Mouse (Mus musculus): Measurements from ENCODE around the gene Ccdc62. TPM values are rescaled to one million over a fixed set of nuclear protein-coding genes. Genes with fewer than 3 reads are reported as not detected.

Ccdc62 gene
- polyA plus RNA-seq, 1 experiment from 2014 or later = 6.8 TPM

DNA sequence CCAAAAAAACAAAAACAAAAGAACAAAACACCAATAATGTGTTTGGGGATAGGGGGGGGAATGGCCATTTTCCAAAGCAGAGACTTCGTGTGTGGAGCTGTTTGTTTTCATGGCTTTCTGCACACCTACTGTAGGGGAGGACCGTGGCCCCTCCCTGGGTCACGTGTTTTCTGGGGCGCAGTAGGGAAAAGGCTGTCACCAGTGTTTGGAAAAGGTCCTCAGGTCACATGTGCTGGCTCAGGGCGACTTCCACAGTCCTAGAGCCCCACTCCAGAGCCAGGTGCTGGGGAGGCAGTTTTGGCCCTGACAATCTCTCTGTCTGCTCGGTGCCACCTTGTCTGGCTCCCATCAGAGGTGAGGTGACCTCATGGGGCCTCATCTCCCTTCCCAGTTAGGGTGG is 64.9 kb downstream of the Ccdc62 start:
- Histone ChIP-seq H3K9ac (replicated peaks; ENCODE audit: low read length) (no peak overlapping the region), H3K27ac (ENCODE audit: low read length) (no peak overlapping the region), H3K9me3 (ENCODE audit: low read length) (no peaks in the 10 kb centered on the region), H3K36me3 (ENCODE audit: insufficient read depth, low read length) (0 out of 2 replicates have a peak, but pooled peaks cover 11% of the 10 kb centered on the region), H3K27me3 (ENCODE audit: insufficient read depth, low read length) (no peaks in the 10 kb centered on the region), H3K4me3 (ENCODE audit: low read length) (no peak overlapping the region), H3K4me2 (replicated peaks; ENCODE audit: low read depth, low read length) (no peak overlapping the region), H3K4me1 (ENCODE audit: insufficient read depth, low read length) (peaks cover 11% of the 10 kb centered on the region; the same call in 1 of the 2 replicates)
- no peak for ATAC-seq (ENCODE audit: low FRiP score, low TSS enrichment)
- WGBS = 46% methylated on average over 6 of the region's 6 CpGs

DNA sequence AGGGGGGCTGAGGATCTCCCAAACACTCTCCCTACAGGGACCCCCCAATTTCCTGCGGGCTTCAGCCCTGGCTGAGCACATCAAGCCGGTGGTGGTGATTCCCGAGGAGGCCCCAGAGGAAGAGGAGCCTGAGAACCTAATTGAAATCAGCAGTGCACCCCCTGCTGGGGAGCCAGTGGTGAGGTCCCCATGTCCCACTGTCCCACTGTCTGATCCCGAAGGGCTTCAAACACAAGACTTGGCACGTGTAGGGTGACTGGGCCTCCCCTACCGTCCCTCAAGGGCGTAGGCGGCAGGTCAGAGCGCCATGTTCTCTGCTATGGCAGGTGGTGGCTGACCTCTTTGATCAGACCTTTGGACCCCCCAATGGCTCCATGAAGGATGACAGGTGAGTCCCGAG is 65.7 kb downstream of the Ccdc62 start:
- Histone ChIP-seq H3K4me3 (ENCODE audit: low read length) (no peak overlapping the region), H3K9ac (replicated peaks; ENCODE audit: low read length) (no peak overlapping the region)

DNA sequence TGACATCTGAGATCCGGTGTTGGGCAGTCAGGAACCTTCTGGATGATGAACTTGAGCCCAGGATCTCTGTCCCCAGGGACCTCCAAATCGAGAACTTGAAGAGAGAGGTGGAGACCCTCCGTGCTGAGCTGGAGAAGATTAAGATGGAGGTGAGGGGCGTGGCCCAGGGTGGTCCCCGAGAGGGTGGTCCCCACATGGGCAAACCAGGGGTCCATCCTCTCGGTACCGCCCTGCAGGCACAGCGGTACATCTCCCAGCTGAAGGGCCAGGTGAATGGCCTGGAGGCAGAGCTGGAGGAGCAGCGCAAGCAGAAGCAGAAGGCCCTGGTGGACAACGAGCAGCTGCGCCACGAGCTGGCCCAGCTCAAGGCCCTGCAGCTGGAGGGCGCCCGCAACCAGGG is 66.2 kb downstream of the Ccdc62 start:
- no peaks in the 10 kb centered on the region for H3K9me3 ChIP-seq (ENCODE audit: low read length)

More for the DNA sequence above, 65.7 kb downstream of the Ccdc62 start:
- no peak overlapping the region for H3K27ac ChIP-seq (ENCODE audit: low read length)
- ATAC-seq (ENCODE audit: low FRiP score, low TSS enrichment) = no peak
- H3K4me1 ChIP-seq (ENCODE audit: insufficient read depth, low read length) = peaks cover 11% of the 10 kb centered on the region; the same call in 1 of the 2 replicates
- no peak overlapping the region for H3K4me2 ChIP-seq (replicated peaks; ENCODE audit: low read depth, low read length)
- no peaks in the 10 kb centered on the region for H3K27me3 ChIP-seq (ENCODE audit: insufficient read depth, low read length)
- H3K36me3 ChIP-seq (ENCODE audit: insufficient read depth, low read length) = 0 out of 2 replicates have a peak, but pooled peaks cover 11% of the 10 kb centered on the region
- no peaks in the 10 kb centered on the region for H3K9me3 ChIP-seq (ENCODE audit: low read length)
- WGBS = 82% methylated on average over 10 of the region's 10 CpGs

DNA sequence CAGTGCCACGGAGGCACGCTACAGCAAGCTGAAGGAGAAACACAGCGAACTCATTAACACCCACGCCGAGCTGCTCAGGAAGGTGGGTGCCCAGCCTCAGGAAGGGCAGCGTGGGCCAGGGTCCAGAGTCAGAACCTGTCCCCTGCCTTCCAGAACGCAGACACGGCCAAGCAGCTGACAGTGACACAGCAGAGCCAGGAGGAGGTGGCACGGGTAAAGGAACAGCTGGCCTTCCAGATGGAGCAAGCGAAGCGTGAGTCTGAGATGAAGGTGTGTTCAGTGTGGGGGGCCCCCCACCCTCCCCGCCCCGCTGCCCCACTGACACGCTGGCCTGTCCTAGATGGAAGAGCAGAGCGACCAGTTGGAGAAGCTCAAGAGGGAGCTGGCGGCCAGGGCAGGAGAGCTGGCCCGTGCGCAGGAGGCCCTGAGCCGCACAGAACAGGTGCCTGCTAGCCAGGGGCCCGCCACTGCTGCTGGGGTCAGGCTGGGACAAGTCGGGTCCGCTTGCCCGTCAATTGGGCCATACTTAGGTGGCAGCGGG is 66.8 kb downstream of the Ccdc62 start:
- 76% methylated on average over 24 of the region's 24 CpGs for WGBS
- no peak overlapping the region for H3K4me3 ChIP-seq (ENCODE audit: low read length)
- no peak for ATAC-seq (ENCODE audit: low FRiP score, low TSS enrichment)
- H3K4me2 ChIP-seq (replicated peaks; ENCODE audit: low read depth, low read length) = no peak overlapping the region
- no peaks in the 10 kb centered on the region for H3K9me3 ChIP-seq (ENCODE audit: low read length)
- H3K27me3 ChIP-seq (ENCODE audit: insufficient read depth, low read length) = no peaks in the 10 kb centered on the region
- H3K27ac ChIP-seq (ENCODE audit: low read length) = no peak overlapping the region
- H3K36me3 ChIP-seq (ENCODE audit: insufficient read depth, low read length) = 0 out of 2 replicates have a peak, but pooled peaks cover 11% of the 10 kb centered on the region
- H3K4me1 ChIP-seq (ENCODE audit: insufficient read depth, low read length) = peaks cover 6% of the 10 kb centered on the region; the same call in 1 of the 2 replicates
- 0 out of 2 replicates have a peak overlapping the region, but pooled peaks have one; percentile 16 for H3K9ac ChIP-seq (replicated peaks; ENCODE audit: low read length)

More for the DNA sequence above, 66.2 kb downstream of the Ccdc62 start:
- Histone ChIP-seq H3K4me2 (replicated peaks; ENCODE audit: low read depth, low read length) (no peak overlapping the region), H3K9ac (replicated peaks; ENCODE audit: low read length) (no peak overlapping the region), H3K27ac (ENCODE audit: low read length) (no peak overlapping the region), H3K27me3 (ENCODE audit: insufficient read depth, low read length) (no peaks in the 10 kb centered on the region), H3K4me3 (ENCODE audit: low read length) (no peak overlapping the region), H3K4me1 (ENCODE audit: insufficient read depth, low read length) (peaks cover 11% of the 10 kb centered on the region; the same call in 1 of the 2 replicates), H3K36me3 (ENCODE audit: insufficient read depth, low read length) (0 out of 2 replicates have a peak, but pooled peaks cover 11% of the 10 kb centered on the region)
- WGBS = 88% methylated on average over 14 of the region's 14 CpGs
- ATAC-seq (ENCODE audit: low FRiP score, low TSS enrichment) = no peak

GRCm38 (mm10) chr5:123997811-123998210 is 67.3 kb downstream of the Ccdc62 start:
- no peak for ATAC-seq (ENCODE audit: low FRiP score, low TSS enrichment)
- no peak overlapping the region for H3K9ac ChIP-seq (replicated peaks; ENCODE audit: low read length)
- peaks cover 10% of the 10 kb centered on the region for H3K4me1 ChIP-seq (ENCODE audit: insufficient read depth, low read length)
- H3K4me3 ChIP-seq (ENCODE audit: low read length) = no peak overlapping the region
- no peaks in the 10 kb centered on the region for H3K27me3 ChIP-seq (ENCODE audit: insufficient read depth, low read length)
- no peaks in the 10 kb centered on the region for H3K9me3 ChIP-seq (ENCODE audit: low read length)
- no peak overlapping the region for H3K4me2 ChIP-seq (replicated peaks; ENCODE audit: low read depth, low read length)
- H3K27ac ChIP-seq (ENCODE audit: low read length) = no peak overlapping the region
- 0 out of 2 replicates have a peak, but pooled peaks cover 14% of the 10 kb centered on the region for H3K36me3 ChIP-seq (ENCODE audit: insufficient read depth, low read length)
- 74% methylated on average over 16 of the region's 16 CpGs for WGBS

DNA sequence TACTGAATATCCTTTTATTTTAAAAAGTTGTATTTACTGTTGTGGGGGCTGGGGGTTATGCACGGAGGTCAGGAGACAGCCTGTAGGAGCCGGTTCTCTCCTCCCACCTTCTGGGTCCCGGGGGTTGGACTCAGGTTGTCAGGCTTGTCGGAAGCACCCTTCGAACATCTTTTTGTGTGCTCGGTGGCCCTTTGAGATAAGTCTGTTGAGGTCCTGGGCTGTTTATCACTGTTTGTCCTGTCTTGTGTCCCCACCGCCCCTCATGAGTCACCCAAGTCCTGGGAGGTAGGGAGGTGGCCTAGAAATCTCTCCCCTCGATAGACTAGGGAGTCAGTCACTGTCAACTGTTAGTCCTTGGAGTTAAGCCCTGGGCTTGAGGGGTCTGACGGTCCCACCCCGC is 67.9 kb downstream of the Ccdc62 start:
- no peak overlapping the region for H3K4me3 ChIP-seq (ENCODE audit: low read length)

DNA sequence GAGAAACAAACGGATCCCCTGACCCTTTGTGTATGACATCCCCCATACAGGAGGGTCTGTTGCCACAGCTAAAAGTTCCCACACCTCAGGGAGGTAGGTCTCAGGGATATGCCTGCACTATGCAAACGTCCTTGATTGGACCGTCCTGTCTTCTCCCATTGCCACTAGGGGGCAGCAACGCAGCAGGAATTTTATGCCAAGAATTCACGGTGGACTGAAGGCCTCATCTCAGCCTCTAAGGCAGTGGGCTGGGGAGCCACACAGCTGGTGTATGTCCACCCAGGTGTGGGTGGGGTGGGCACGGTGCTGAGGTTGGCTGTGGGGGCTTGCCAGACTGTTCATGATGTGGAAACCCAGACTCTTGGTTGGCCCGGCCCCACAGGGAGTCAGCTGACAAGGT is 70.3 kb downstream of the Ccdc62 start:
- H3K4me2 ChIP-seq (replicated peaks; ENCODE audit: low read depth, low read length) = no peak overlapping the region
- 12% methylated on average over 7 of the region's 7 CpGs for WGBS
- H3K9ac ChIP-seq (replicated peaks; ENCODE audit: low read length) = no peak overlapping the region
- no peaks in the 10 kb centered on the region for H3K27me3 ChIP-seq (ENCODE audit: insufficient read depth, low read length)
- no peaks in the 10 kb centered on the region for H3K9me3 ChIP-seq (ENCODE audit: low read length)
- H3K4me3 ChIP-seq (ENCODE audit: low read length) = no peak overlapping the region
- H3K27ac ChIP-seq (ENCODE audit: low read length) = no peak overlapping the region
- peaks cover 35% of the 10 kb centered on the region for H3K36me3 ChIP-seq (ENCODE audit: insufficient read depth, low read length)
- peaks cover 12% of the 10 kb centered on the region for H3K4me1 ChIP-seq (ENCODE audit: insufficient read depth, low read length)
- ATAC-seq (ENCODE audit: low FRiP score, low TSS enrichment) = peak; percentile 46

More for the DNA sequence above, 67.9 kb downstream of the Ccdc62 start:
- Histone ChIP-seq H3K4me1 (ENCODE audit: insufficient read depth, low read length) (peaks cover 14% of the 10 kb centered on the region), H3K36me3 (ENCODE audit: insufficient read depth, low read length) (0 out of 2 replicates have a peak, but pooled peaks cover 14% of the 10 kb centered on the region), H3K9me3 (ENCODE audit: low read length) (no peaks in the 10 kb centered on the region), H3K27me3 (ENCODE audit: insufficient read depth, low read length) (no peaks in the 10 kb centered on the region), H3K27ac (ENCODE audit: low read length) (no peak overlapping the region), H3K9ac (replicated peaks; ENCODE audit: low read length) (no peak overlapping the region), H3K4me2 (replicated peaks; ENCODE audit: low read depth, low read length) (no peak overlapping the region)
- 77% methylated on average over 10 of the region's 10 CpGs for WGBS
- ATAC-seq (ENCODE audit: low FRiP score, low TSS enrichment) = no peak

DNA sequence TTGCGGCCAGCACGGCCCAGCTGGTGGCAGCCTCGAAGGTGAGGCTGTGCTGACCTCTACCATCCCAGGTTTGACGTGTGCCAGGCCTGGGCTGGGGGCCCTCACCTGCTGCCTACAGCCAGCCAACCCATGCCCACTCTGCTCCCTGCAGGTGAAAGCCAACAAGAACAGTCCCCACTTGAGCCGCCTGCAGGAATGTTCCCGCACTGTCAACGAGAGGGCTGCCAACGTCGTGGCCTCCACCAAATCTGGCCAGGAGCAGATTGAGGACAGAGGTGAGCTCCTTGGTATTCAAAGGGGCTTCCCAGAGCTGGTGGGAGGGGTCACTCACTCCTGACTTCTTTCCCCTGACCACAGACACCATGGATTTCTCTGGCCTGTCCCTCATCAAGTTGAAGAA is 70.8 kb downstream of the Ccdc62 start:
- 61% methylated on average over 9 of the region's 9 CpGs for WGBS
- Histone ChIP-seq H3K4me2 (replicated peaks; ENCODE audit: low read depth, low read length) (no peak overlapping the region), H3K4me3 (ENCODE audit: low read length) (no peak overlapping the region), H3K4me1 (ENCODE audit: insufficient read depth, low read length) (peaks cover 12% of the 10 kb centered on the region), H3K9ac (replicated peaks; ENCODE audit: low read length) (no peak overlapping the region), H3K27me3 (ENCODE audit: insufficient read depth, low read length) (no peaks in the 10 kb centered on the region), H3K9me3 (ENCODE audit: low read length) (no peaks in the 10 kb centered on the region), H3K36me3 (ENCODE audit: insufficient read depth, low read length) (peaks cover 39% of the 10 kb centered on the region), H3K27ac (ENCODE audit: low read length) (no peak overlapping the region)
- ATAC-seq (ENCODE audit: low FRiP score, low TSS enrichment) = no peak

GRCm38 (mm10) chr5:124002876-124003275 is 72.4 kb downstream of the Ccdc62 start:
- WGBS = 42% methylated on average over 2 of the region's 2 CpGs
- Histone ChIP-seq H3K9me3 (ENCODE audit: low read length) (no peaks in the 10 kb centered on the region), H3K27ac (ENCODE audit: low read length) (no peak overlapping the region), H3K36me3 (ENCODE audit: insufficient read depth, low read length) (peaks cover 45% of the 10 kb centered on the region), H3K4me2 (replicated peaks; ENCODE audit: low read depth, low read length) (no peak overlapping the region), H3K4me1 (ENCODE audit: insufficient read depth, low read length) (peaks cover 12% of the 10 kb centered on the region), H3K27me3 (ENCODE audit: insufficient read depth, low read length) (no peaks in the 10 kb centered on the region), H3K4me3 (ENCODE audit: low read length) (no peak overlapping the region), H3K9ac (replicated peaks; ENCODE audit: low read length) (no peak overlapping the region)
- 0 out of 2 replicates have a peak, but pooled peaks have one; percentile 10 for ATAC-seq (ENCODE audit: low FRiP score, low TSS enrichment)

DNA sequence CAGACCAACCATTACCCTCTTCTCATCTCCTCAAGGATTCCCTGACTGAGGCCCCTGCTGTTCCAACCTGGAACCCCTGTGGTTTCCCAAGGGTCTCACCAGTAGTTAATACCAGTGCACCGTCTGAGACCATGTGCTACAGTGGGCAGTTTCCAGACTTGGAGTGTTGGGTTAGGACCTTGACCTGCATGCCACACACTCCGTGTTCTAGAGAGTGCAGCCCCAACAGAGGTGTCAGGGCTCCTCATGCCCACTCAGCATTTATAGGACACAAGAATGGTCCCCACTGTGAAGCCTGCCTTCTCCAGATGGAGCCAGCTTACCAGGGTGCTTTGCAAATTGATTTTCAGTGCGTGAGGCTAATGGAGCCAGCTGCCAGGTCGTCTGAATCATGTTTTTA is 72.9 kb downstream of the Ccdc62 start:
- peaks cover 12% of the 10 kb centered on the region for H3K4me1 ChIP-seq (ENCODE audit: insufficient read depth, low read length)
- no peak overlapping the region for H3K4me2 ChIP-seq (replicated peaks; ENCODE audit: low read depth, low read length)
- 52% methylated on average over 4 of the region's 4 CpGs for WGBS
- H3K9ac ChIP-seq (replicated peaks; ENCODE audit: low read length) = no peak overlapping the region
- no peak for ATAC-seq (ENCODE audit: low FRiP score, low TSS enrichment)
- H3K27ac ChIP-seq (ENCODE audit: low read length) = no peak overlapping the region
- H3K4me3 ChIP-seq (ENCODE audit: low read length) = no peak overlapping the region
- H3K9me3 ChIP-seq (ENCODE audit: low read length) = no peaks in the 10 kb centered on the region
- H3K27me3 ChIP-seq (ENCODE audit: insufficient read depth, low read length) = no peaks in the 10 kb centered on the region
- peaks cover 48% of the 10 kb centered on the region for H3K36me3 ChIP-seq (ENCODE audit: insufficient read depth, low read length)

Data from kidney, embryonic 16.5 days (tissue).